Mouse (Mus musculus) bone marrow, adult 2 months (tissue): Measurements from ENCODE around the gene Tbk1.

Experiments used
- CTCF ChIP-seq: fragments of 200-500 bp; IDR thresholded peaks from 2 replicates; pipeline ENCODE4 v1.5.1; 2011; ENCODE audit warnings: low read length, control low read depth; ENCODE audit not compliant: control insufficient read depth, insufficient read depth
- POLR2A ChIP-seq: fragments of 200-500 bp; IDR thresholded peaks from 2 replicates; pipeline ENCODE4 v1.6.1; 2011; ENCODE audit warnings: low read depth, mild to moderate bottlenecking, control low read depth, low read length, borderline replicate concordance; ENCODE audit not compliant: control insufficient read depth

DNA sequence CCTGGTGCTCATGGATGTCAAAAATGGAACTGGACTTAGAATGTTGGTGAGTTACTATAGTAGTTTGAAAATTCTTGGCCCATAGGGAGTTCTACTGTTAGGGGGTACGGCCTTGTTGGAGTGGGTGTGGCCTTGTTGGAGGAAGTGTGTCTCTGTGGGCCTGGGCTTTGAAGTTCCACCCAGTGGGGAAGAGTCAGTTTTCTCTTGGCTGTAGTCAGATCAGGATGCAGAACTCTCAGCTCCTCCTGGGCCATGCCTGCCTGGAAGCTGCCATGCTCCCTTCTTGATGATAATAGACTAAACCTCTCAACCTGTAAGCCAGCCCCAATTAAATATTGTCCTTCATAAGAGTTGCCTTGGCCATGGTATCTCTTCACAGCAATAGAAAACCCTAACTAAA lies 47.6 kb upstream of the Tbk1 start:
- no peak for TF ChIP-seq POLR2A
- no peak for TF ChIP-seq CTCF
